Mouse (Mus musculus) forebrain, embryonic 14.5 days (tissue): ENCODE data around the gene Prune1. TPM values are rescaled to one million over a fixed set of nuclear protein-coding genes. Genes with fewer than 3 reads are reported as not detected.

ENCODE experiments used
- polyA plus RNA-seq: library from polyadenylated mRNA; unstranded; fragments of >200 nt; fragmentation: Nextera tagmentation; extraction: Ambion mirVana; gene quantifications from 2 replicates; pipeline ENCODE4 v1.2.1, GENCODE M21; 2014

Prune1 gene
- polyA plus RNA-seq, 1 experiment from 2014 or later: 40.7 TPM

Other genes with a start within 250 kb of the Prune1 start
- 293 and 334 TPM in 2 replicates for gene Psmd4, start 239.5 kb downstream of the Prune1 start, polyA plus RNA-seq
- gene Pip5k1a, start 175.1 kb downstream of the Prune1 start, polyA plus RNA-seq: 14.2 and 16.4 TPM in 2 replicates
- 225 and 235 TPM in 2 replicates for gene Vps72, start 171.1 kb downstream of the Prune1 start, polyA plus RNA-seq
- 0.55 and 0.83 TPM in 2 replicates for gene Tmod4, start 157.6 kb downstream of the Prune1 start, polyA plus RNA-seq
- 99.6 and 107 TPM in 2 replicates for gene Scnm1, start 148.1 kb downstream of the Prune1 start, polyA plus RNA-seq
- 31.4 and 31.8 TPM in 2 replicates for gene Lysmd1, start 148.0 kb downstream of the Prune1 start, polyA plus RNA-seq
- gene Tnfaip8l2, start 139.7 kb downstream of the Prune1 start, polyA plus RNA-seq: 2.6 and 2.9 TPM in 2 replicates
- gene Sema6c, start 121.6 kb downstream of the Prune1 start, polyA plus RNA-seq: 22.8 and 25.2 TPM in 2 replicates
- gene Gabpb2, start 64.2 kb downstream of the Prune1 start, polyA plus RNA-seq: 4.0 and 4.3 TPM in 2 replicates
- gene Cdc42se1, start 53.3 kb downstream of the Prune1 start, polyA plus RNA-seq: 99.4 and 99.7 TPM in 2 replicates
- gene Mllt11, start 49.9 kb downstream of the Prune1 start, polyA plus RNA-seq: 444 and 548 TPM in 2 replicates
- 0.17 TPM in 1 of 2 replicates, not detected in the other for gene Gm128, start 40.5 kb downstream of the Prune1 start, polyA plus RNA-seq
- gene Bnipl, start 30.9 kb downstream of the Prune1 start, polyA plus RNA-seq: not detected in 2 replicates
- gene Mindy1, start 731 bp downstream of the Prune1 start, polyA plus RNA-seq: 48.6 and 50.7 TPM in 2 replicates
- gene Anxa9, start 25.1 kb upstream of the Prune1 start, polyA plus RNA-seq: 0.27 and 0.64 TPM in 2 replicates
- gene Cers2, start 32.7 kb upstream of the Prune1 start, polyA plus RNA-seq: 75.8 and 91.8 TPM in 2 replicates
- 42.2 and 48.9 TPM in 2 replicates for gene Setdb1, start 75.1 kb upstream of the Prune1 start, polyA plus RNA-seq
- not detected in 2 replicates for gene 4930558C23Rik, start 120.8 kb upstream of the Prune1 start, polyA plus RNA-seq
- gene Arnt, start 152.3 kb upstream of the Prune1 start, polyA plus RNA-seq: 9.0 and 12.5 TPM in 2 replicates
- gene Ctsk, start 217.2 kb upstream of the Prune1 start, polyA plus RNA-seq: 7.4 and 7.5 TPM in 2 replicates
- 14.4 and 14.8 TPM in 2 replicates for gene Ctss, start 244.7 kb upstream of the Prune1 start, polyA plus RNA-seq